Mouse (Mus musculus) cerebellum, adult 2 months (tissue): ENCODE measurements around the gene Marc2. TPM values are rescaled to one million over a fixed set of nuclear protein-coding genes. Genes with fewer than 3 reads are reported as not detected.

Experiments
- DNase-seq, 2 experiments: peaks; one replicate each; pipeline ENCODE4 v3.0.0; 2021
- H3K27ac ChIP-seq: fragments of 200-500 bp; 2 replicates; pipeline ENCODE4 v1.5.1; 2012; ENCODE audit warnings: low read length, control low read depth, inconsistent platforms; ENCODE audit not compliant: insufficient read depth
- H3K27me3 ChIP-seq: fragments of 200-500 bp; 2 replicates; pipeline ENCODE4 v1.6.1; 2012; ENCODE audit warnings: inconsistent platforms, mild to moderate bottlenecking, low read length, moderate library complexity; ENCODE audit not compliant: control insufficient read depth, insufficient read depth
- H3K4me1 ChIP-seq: fragments of 200-500 bp; 2 replicates; pipeline ENCODE4 v1.6.1; 2011; ENCODE audit warnings: low read length; ENCODE audit not compliant: control insufficient read depth, insufficient read depth
- H3K4me3 ChIP-seq: fragments of 200-500 bp; replicated peaks from 2 replicates; pipeline ENCODE3; 2011; ENCODE audit warnings: mild to moderate bottlenecking, low read depth, low read length, control low read depth; ENCODE audit not compliant: insufficient read depth
- CTCF ChIP-seq: fragments of 200-500 bp; IDR thresholded peaks from 2 replicates; pipeline ENCODE4 v1.5.1; 2011; ENCODE audit warnings: low read depth, mild to moderate bottlenecking, control low read depth, low read length, moderate library complexity, borderline replicate concordance; ENCODE audit not compliant: insufficient read depth
- POLR2A ChIP-seq: fragments of 200-500 bp; IDR thresholded peaks from 2 replicates; pipeline ENCODE4 v1.6.1; 2011; ENCODE audit warnings: low read length, control low read depth, borderline replicate concordance; ENCODE audit not compliant: insufficient read depth
- WGBS: fragments of 180-500 bp; shearing (Covaris S2); methylation state at CpG from one replicate; pipeline ENCODE4 v1.1.7; 2018; 5-methylcytosine and 5-hydroxymethylcytosine counted together
- polyA plus RNA-seq: library from polyadenylated mRNA; depleted of rRNA; stranded (reverse); fragments of >200 nt; gene quantifications from 2 replicates; pipeline ENCODE4 v1.2.3, GENCODE M21; 2012

Marc2 gene
- polyA plus RNA-seq, 1 experiment, result 64.9 TPM

DNA sequence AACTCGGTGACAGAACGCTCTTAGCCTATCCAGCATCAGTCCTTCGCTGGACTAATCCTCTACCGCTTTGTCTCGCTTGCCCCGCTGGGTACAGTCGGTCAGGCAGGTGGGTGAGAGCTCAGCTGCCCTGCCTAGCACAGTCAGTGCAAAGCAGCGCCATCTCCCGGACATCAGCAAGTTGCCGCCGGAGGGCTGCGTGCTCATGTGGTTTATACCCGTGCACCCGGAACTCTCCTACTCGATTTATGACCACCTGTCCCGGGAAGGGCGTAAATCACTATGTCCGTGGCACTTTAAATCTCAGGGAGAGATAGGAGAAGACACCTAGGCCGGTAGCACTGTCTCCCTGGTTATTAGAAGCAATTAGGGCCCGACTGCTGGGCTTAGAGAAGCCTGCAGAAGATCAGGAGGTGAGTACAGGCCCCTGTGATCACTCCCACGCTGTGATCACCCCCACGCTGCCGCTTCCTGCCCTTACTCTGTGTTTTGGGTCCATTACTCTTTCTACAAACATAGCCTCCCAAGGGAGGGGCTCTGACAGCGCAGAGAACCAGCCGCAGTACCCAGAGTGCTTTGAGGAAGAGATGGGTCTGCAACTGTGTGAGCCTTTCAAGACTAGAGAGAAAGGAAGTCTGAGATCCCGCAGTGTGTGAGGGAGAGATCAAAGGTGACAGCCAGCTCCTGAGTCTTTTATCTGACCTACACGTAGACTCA, 52.9 kb downstream of the Marc2 start:
- Histone ChIP-seq H3K27me3 (no peaks in the 10 kb centered on the region), H3K4me1 (no peaks in the 10 kb centered on the region), H3K4me3 (no peak overlapping the region), H3K27ac (no peak overlapping the region)
- 28% methylated on average over 27 of the region's 27 CpGs for WGBS
- peak in 1 of 2 experiments; percentile 13 for DNase-seq
- TF ChIP-seq POLR2A (no peak), CTCF (peak; percentile 41)

DNA sequence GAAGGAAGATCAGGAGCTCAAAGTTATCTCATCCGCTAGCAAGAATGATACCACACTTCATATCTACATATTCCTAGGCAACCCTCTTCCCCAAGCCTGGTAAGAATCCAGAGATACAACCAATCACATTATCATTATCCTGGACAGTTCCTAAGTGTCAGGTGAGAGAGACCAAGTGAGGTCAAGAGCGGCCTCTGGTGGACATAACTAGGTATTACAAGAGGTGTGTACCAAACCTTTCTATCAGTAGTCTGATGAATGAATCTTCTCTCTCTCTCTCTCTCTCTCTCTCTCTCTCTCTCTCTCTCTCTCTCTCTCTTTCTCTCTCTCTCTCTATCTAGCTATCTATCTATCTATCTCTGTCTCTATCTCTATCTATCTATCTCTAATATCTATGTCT, 55.1 kb downstream of the Marc2 start:
- no peak overlapping the region for H3K4me3 ChIP-seq
- H3K27ac ChIP-seq, result no peak overlapping the region
- H3K27me3 ChIP-seq, result no peaks in the 10 kb centered on the region
- TF ChIP-seq CTCF, result peak; percentile 59; the same call in 1 of the 2 replicates
- TF ChIP-seq POLR2A, result no peak
- no peaks in the 10 kb centered on the region for H3K4me1 ChIP-seq
- DNase-seq, result peak in 1 of 2 experiments; percentile 16
- WGBS, result 18% methylated on average over 2 of the region's 2 CpGs

DNA sequence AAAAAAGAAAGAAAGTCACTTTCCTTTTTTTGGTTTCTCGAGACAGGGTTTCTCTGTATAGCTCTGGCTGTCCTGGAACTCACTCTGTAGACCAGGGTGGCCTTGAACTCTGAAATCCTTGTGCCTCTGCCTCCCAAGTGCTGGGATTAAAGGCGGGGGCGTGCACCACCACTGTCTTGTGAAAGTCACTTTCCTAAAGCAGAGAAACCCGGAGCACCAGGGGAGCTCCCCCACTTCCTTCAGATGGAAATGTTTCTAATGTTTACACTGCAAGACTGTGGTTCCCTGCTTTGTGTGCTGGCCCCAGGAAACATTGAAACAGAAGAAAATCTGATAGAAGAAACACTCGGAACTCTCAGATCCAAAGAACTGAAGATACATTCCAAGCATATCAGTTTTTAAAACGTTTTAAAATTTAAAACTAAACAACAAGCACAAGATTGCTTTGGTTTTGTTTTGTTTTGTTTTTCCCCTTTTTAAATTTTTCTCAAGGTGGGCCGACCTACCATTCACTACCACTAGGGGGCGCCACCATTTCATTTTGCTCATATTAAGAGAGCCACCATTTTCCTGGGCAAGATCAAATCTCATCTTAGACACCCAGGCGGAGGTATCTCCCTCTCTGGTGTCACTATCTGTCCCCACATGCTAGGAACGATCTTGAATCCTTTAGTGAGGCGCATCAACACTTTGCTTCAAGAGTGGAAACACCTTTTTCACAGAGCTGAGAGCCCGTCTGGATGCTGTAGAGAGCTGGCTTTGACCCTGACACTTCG, 59.7 kb downstream of the Marc2 start:
- 67% methylated on average over 13 of the region's 13 CpGs for WGBS
- TF ChIP-seq CTCF, result no peak
- no peak for TF ChIP-seq POLR2A

DNA sequence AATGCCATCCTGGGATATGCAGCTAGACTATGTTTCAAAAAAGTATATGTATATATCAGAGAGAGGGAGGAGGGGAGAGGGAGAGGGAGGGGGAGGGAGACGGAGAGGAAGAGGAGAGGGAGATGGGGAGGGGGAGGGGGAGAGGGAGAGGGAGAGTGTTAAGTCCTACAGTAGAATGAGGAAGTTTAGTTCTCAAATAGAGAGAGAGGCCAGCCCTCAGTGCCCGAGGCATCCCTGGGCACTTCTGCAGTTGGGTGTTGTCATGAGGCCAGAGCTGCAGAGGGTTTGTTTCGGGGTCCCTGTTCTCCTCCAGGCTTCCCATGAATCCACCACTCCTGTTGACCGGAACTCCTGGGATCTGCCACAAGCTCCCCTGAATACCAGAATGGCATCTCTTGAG, 62.6 kb downstream of the Marc2 start:
- no peaks in the 10 kb centered on the region for H3K27me3 ChIP-seq
- DNase-seq, result no peak
- H3K4me3 ChIP-seq, result no peak overlapping the region
- TF ChIP-seq CTCF (no peak), POLR2A (no peak)
- 78% methylated on average over 4 of the region's 4 CpGs for WGBS
- H3K27ac ChIP-seq, result no peak overlapping the region
- no peaks in the 10 kb centered on the region for H3K4me1 ChIP-seq

More for the DNA sequence above, 59.7 kb downstream of the Marc2 start:
- Histone ChIP-seq H3K27ac (no peak overlapping the region), H3K4me3 (no peak overlapping the region), H3K4me1 (no peaks in the 10 kb centered on the region), H3K27me3 (no peaks in the 10 kb centered on the region)
- no peak for DNase-seq

DNA sequence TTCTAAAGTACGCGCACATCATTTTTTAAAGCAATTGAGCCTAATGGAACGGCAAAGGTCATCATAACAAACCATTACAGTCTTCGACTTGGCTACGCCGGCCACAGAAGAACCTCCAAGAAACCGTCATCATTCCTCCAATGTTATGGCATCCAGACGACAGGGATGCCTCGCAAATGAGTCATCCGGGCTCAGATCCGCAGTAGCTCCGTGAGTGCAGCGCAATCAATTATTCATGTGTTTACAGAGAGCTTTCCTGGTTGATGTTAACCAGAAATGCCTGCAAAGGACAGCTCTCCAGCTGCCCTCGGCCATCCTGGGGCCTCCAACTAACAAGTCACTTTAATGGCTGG, 64.1 kb downstream of the Marc2 start:
- no peaks in the 10 kb centered on the region for H3K4me1 ChIP-seq
- WGBS, result 89% methylated on average over 14 of the region's 14 CpGs
- DNase-seq, result no peak
- H3K4me3 ChIP-seq, result no peak overlapping the region
- H3K27me3 ChIP-seq, result no peaks in the 10 kb centered on the region
- TF ChIP-seq POLR2A (no peak), CTCF (no peak)
- no peak overlapping the region for H3K27ac ChIP-seq

DNA sequence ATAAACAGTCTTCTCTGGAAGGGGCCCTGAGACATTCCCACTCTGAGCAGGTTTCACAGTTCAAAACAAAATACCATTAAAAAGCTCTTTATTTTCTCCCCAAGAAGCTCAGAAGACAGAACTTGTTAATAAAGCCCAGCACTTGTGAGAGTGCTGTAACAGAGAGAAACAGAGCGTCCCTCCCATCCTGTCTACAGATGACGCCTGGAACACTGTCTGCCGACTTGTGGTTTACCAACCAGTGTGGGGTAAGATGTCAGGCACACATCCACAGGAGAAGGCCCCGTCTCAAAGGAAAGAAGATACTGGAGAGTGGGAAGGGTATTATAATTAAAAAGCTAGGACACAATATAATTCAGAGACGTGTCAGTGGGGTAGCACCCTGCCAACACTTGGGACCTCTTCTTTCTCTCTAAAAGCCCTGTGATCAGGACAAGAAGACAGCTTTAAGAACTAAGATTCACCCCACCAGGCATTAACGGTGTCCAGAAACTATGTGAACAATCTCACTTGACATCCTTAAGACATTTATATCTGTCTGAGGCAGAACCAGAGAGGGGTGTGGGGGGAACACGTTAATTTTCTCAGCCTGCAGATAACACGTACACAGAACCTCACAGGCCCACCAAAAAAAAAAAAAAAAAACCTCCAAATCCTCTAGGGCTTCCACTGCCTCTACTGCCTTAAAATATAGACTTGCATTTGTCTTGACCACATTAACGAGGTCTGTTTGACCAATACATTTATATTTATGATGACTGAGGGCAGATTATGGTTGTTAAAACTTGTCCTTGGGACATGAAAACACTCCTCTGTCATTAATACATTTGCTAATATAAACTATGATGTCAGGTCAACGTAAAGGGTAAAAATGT, 64.7 kb downstream of the Marc2 start:
- no peak overlapping the region for H3K27ac ChIP-seq
- H3K4me1 ChIP-seq, result no peaks in the 10 kb centered on the region
- no peak overlapping the region for H3K4me3 ChIP-seq
- no peaks in the 10 kb centered on the region for H3K27me3 ChIP-seq
- WGBS, result 83% methylated on average over 10 of the region's 10 CpGs
- no peak for DNase-seq
- TF ChIP-seq CTCF (no peak), POLR2A (no peak)

DNA sequence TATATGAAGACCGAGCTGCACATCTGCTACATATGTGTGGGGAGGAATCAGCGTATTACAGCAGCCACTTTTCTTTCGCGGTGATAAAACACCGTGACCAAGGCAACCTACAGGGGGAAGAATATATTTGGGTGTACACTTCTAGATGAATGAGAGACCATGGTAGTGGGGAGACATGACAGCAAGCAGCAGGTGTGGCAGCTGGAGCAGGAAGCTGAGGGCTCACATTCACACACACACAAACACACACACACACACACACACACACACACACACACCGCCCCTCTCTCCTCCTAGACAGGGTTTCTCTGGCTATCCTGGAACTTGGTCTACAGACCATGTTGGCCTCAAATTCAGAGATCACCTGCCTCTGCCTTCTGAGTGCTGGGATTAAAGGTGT, 68.1 kb downstream of the Marc2 start:
- DNase-seq, result no peak
- TF ChIP-seq CTCF, result no peak
- TF ChIP-seq POLR2A, result no peak
- Histone ChIP-seq H3K27ac (no peak overlapping the region), H3K4me3 (no peak overlapping the region), H3K27me3 (no peaks in the 10 kb centered on the region), H3K4me1 (no peaks in the 10 kb centered on the region)
- 89% methylated on average over 6 of the region's 6 CpGs for WGBS
